Mouse (Mus musculus): ENCODE data around the gene Gm11985. TPM values are rescaled to one million over a fixed set of nuclear protein-coding genes. Genes with fewer than 3 reads are reported as not detected.

Gene Gm11985
- total RNA-seq, 1 experiment from 2014 or later = not detected

GRCm38 (mm10) chr11:7138370-7138769 is 50.0 kb downstream of the Gm11985 start:
- ATAC-seq (replicated peaks in 1 of 2; ENCODE audit: insufficient read depth in 1 of 2, low FRiP score in 2 of 2, low TSS enrichment in 1 of 2, low read depth in 1 of 2, poor library complexity in 2 of 2, severe bottlenecking in 2 of 2) = no peak

DNA sequence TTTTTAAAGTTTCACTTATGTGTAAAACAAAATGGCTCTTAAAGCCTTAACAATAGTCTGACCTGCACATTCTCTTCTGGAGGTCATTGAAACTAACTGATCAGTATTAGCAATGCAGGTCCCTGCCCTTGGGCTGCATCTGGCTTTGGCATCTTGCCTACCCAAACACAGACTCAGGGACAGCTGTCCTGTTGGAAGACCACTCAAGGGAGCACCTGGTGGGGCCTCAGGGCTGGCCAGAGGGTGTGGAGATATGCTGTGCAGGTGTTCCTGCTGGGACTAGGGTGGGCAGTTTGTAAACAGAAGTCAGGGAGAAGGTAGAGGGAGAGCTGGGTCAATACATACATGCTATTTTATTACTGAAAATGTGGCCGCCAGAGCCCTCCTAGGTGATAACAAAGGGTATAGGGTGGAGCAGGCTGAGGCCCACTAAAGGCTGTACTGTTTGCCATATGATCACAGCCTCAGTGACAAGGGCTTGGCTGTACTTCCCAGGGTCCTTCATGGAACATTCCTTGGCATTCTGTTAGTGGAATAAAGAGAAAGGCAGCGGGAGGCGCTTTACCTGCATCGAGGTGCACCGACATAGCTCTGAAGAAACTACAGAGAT is 52.0 kb downstream of the Gm11985 start:
- no peak for ATAC-seq (replicated peaks in 1 of 2; ENCODE audit: insufficient read depth in 1 of 2, low FRiP score in 2 of 2, low TSS enrichment in 1 of 2, low read depth in 1 of 2, poor library complexity in 2 of 2, severe bottlenecking in 2 of 2)

- ATAC-seq (replicated peaks in 1 of 2; ENCODE audit: insufficient read depth in 1 of 2, low FRiP score in 2 of 2, low TSS enrichment in 1 of 2, low read depth in 1 of 2, poor library complexity in 2 of 2, severe bottlenecking in 2 of 2) = no peak
Observed at GRCm38 (mm10) chr11:7135763-7136162, 52.6 kb downstream of the Gm11985 start.

- ATAC-seq (replicated peaks in 1 of 2; ENCODE audit: insufficient read depth in 1 of 2, low FRiP score in 2 of 2, low TSS enrichment in 1 of 2, low read depth in 1 of 2, poor library complexity in 2 of 2, severe bottlenecking in 2 of 2) = no peak
Observed at GRCm38 (mm10) chr11:7135301-7135700, 53.1 kb downstream of the Gm11985 start.

DNA sequence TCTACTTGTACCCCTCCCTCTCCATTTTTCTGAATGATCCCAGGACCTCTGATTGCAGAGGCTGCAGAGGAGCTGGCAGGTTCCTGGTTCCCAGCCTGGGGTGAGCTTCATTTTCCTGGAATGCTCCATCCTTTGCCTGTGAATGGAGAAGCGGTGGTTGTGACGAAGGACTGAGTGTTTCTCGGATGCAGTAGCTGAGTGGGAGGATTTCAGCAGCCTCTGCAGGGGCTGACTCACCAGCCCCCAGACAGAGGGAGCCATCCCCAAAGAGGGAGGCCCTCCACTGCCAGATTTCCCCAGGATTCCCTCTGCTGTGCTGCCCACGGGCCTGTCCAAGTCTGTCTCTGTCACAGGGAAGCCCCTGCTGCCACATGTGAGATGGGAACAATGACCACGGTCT is 54.0 kb downstream of the Gm11985 start:
- no peak for ATAC-seq (replicated peaks in 1 of 2; ENCODE audit: insufficient read depth in 1 of 2, low FRiP score in 2 of 2, low TSS enrichment in 1 of 2, low read depth in 1 of 2, poor library complexity in 2 of 2, severe bottlenecking in 2 of 2)

- no peak for ATAC-seq (replicated peaks in 1 of 2; ENCODE audit: insufficient read depth in 1 of 2, low FRiP score in 2 of 2, low TSS enrichment in 1 of 2, low read depth in 1 of 2, poor library complexity in 2 of 2, severe bottlenecking in 2 of 2)
Observed at GRCm38 (mm10) chr11:7133736-7134135, 54.6 kb downstream of the Gm11985 start.

Other genes starting within 250 kb of the Gm11985 start
- gene Adcy1, start 125.1 kb downstream of the Gm11985 start, total RNA-seq (2017) = not detected in 2 replicates
- not detected in 2 replicates for gene Igfbp1, start 9.2 kb upstream of the Gm11985 start, total RNA-seq (2017)
- gene Igfbp3, start 25.4 kb upstream of the Gm11985 start, total RNA-seq (2017) = not detected in 2 replicates